Mouse (Mus musculus): Measurements from ENCODE around the gene Tubb5.

Tubb5 gene

GRCm38 (mm10) chr17:35838122-35838544, at the start of gene Tubb5:
Tubb5 (minus strand) TSS chr17:35838306.
- DNase-seq, result peak; percentile 99

GRCm38 (mm10) chr17:35887725-35888124, 49.6 kb upstream of the Tubb5 start:
- no peak for DNase-seq

GRCm38 (mm10) chr17:35883777-35884176, 45.7 kb upstream of the Tubb5 start:
- no peak for DNase-seq

- no peak for DNase-seq
Observed at GRCm38 (mm10) chr17:35882924-35883323, 44.8 kb upstream of the Tubb5 start.

GRCm38 (mm10) chr17:35879245-35880057, 41.3 kb upstream of the Tubb5 start, which contains the start of gene Dhx16:
Dhx16 (plus strand) TSS chr17:35879819.
- peak; percentile 98 for DNase-seq

- DNase-seq, result no peak
Observed at GRCm38 (mm10) chr17:35874721-35875120, 36.6 kb upstream of the Tubb5 start.

GRCm38 (mm10) chr17:35873774-35874519, 35.8 kb upstream of the Tubb5 start:
- peak; percentile 90 for DNase-seq

- DNase-seq, result peak; percentile 59
Observed at GRCm38 (mm10) chr17:35870884-35871696, 33.0 kb upstream of the Tubb5 start.

GRCm38 (mm10) chr17:35870151-35870883, 32.2 kb upstream of the Tubb5 start:
- DNase-seq, result peak; percentile 91

- DNase-seq, result peak; percentile 73
Observed at GRCm38 (mm10) chr17:35869346-35870067, 31.4 kb upstream of the Tubb5 start.

GRCm38 (mm10) chr17:35868961-35869345, 30.8 kb upstream of the Tubb5 start:
- no peak for DNase-seq

GRCm38 (mm10) chr17:35868165-35868820, 30.2 kb upstream of the Tubb5 start:
- DNase-seq, result peak; percentile 68

- DNase-seq, result peak; percentile 82
Observed at GRCm38 (mm10) chr17:35866911-35867890, 29.1 kb upstream of the Tubb5 start.

GRCm38 (mm10) chr17:35866281-35866831, 28.2 kb upstream of the Tubb5 start:
- DNase-seq, result peak; percentile 73

- DNase-seq, result peak; percentile 77
Observed at GRCm38 (mm10) chr17:35865481-35866280, 27.6 kb upstream of the Tubb5 start, which contains the start of gene Ppp1r18. Ppp1r18 (plus strand) TSS chr17:35865593.

GRCm38 (mm10) chr17:35864832-35865353, 26.8 kb upstream of the Tubb5 start:
- DNase-seq, result no peak

- DNase-seq, result peak; percentile 95
Observed at GRCm38 (mm10) chr17:35861198-35861857, 23.2 kb upstream of the Tubb5 start, which contains the start of gene Nrm. Nrm (plus strand) TSS chr17:35861318.

GRCm38 (mm10) chr17:35860831-35861197, 22.7 kb upstream of the Tubb5 start:
- DNase-seq, result no peak

Data from lung, postnatal 36 days (tissue).